Mouse (Mus musculus) spleen, postnatal 36 days (tissue): ENCODE data around the gene Adgrl2.

Source experiments
- DNase-seq, 2 experiments: peaks; one replicate each; pipeline ENCODE4 v3.0.0; 2022; ENCODE audit warnings: low spot score in 2 of 2, mixed read lengths in 1 of 2

The Adgrl2 gene

GRCm38 (mm10) chr3:148990531-148991003, at the start of gene Adgrl2:
TSS of gene Adgrl2 (minus strand) at chr3:148990555.
- DNase-seq, result peak in 1 of 2 experiments; percentile 16

- no peak for DNase-seq
Measured at GRCm38 (mm10) chr3:149038771-149039170, 48.4 kb upstream of the Adgrl2 start.

- DNase-seq, result no peak
Measured at GRCm38 (mm10) chr3:149019925-149020324, 29.6 kb upstream of the Adgrl2 start.

GRCm38 (mm10) chr3:149009311-149009710, 19.0 kb upstream of the Adgrl2 start:
- no peak for DNase-seq

GRCm38 (mm10) chr3:149008634-149009023, 18.3 kb upstream of the Adgrl2 start:
- DNase-seq, result no peak

DNA sequence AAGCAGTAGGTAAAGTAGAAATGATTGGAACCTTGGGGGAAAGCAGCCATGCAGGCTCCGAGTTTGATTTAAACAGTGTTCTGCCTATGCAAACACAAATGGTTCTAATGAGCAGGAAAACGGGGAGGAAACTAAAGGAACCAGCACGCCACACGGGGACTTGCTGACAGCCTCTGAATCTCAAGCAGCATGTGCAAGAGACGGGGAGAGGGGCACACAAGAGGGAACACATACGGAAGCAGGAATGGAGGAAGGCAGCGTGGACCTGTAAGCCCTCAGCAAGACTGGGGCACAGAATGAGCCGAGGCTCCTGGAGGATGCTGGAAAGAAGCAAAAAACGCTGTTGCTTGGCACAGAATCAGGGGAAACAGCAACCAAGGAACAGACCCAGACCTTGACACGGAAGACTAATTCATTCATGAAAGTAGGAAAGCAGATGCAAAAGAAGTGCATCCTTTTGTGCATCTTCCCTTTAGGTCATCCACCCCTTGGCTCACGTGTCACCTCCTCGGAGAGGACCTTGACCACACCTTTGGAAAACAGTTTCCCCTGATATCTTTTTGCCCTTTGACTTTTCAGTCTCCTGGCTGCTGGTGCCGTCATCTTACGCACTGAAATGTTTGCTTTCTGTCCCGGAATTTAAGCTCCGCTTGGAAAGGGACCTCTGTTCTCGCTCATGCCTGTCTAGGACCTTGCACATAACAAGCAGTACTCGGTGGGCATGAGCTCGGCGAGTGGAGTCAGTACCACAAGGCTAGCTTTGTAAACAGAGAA, 17.7 kb upstream of the Adgrl2 start:
- no peak for DNase-seq

DNA sequence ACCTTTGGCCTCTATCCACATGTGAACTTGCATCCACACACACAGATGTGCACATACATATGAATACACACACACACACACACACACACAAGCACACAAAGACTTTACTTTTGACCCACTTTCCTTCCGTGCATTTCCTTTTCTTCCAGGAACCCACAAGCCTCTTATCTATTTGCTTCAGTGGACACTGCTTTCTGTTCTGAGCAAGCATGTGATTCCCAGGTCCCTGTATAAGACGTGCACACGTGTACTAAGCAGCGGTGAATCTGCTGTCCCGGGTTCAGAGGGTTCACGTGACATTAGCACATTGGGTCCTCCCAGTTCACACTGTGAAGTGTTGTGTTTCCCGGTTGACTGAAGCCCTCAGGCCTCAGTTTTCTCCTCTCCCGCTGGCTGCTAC, 11.0 kb upstream of the Adgrl2 start:
- no peak for DNase-seq

DNA sequence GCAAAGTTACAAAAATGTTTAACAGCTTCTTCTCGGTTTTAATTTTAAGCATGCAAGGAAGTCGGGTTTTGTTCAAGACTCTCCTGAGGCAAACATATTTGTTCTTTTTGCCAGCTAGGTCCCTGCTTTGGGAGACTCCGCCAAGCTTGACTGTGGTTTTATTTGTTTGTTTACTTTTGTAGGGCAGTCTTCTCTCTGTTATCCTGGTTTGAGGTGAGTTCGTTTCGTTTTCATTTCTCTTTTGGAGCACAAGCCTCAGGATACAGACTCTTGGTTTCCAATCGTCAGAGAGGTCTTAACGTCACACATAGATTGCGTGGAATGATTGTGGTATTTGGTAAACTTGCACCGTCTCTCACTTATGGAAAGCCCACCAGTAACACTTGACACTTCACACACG, 8.3 kb upstream of the Adgrl2 start:
- DNase-seq, result no peak

- no peak for DNase-seq
Measured at GRCm38 (mm10) chr3:148991056-148991455, 701 bp upstream of the Adgrl2 start.

DNA sequence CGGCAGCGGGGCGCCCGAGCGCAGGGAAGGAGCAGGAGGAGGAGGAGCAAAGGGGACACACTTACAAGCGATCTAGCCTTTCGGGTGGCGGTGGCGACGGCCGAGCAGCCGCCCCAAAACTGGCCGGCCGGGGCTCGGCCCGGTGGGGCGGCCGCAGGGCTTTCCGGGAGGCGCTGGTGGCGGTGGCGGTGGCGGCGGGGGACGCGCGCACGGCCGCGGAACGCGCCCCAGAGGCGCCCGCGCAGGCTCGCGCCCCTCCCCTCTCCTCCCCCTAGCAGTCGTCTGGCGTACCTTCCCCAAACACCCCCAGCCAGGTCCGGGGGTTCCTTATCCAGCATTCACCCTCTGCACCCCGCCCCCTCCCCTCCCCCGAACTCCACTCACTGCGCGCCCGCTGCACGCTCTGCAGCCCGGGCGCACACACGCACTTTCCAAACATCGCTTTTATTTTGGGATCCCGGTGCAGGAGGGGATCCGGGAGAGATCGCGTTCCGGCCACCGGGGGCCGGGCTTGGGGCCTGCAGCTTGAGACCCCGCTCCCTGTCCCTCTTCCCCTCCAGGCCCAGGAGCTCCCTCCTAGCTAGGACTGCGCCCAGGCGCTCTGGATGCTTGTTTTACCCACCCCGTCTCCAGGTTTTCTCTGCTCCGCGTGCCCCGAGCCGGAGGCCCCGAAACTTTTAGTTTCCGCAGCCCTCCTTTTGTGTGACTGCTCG, 381 bp downstream of the Adgrl2 start:
- peak in 1 of 2 experiments; percentile 12 for DNase-seq

DNA sequence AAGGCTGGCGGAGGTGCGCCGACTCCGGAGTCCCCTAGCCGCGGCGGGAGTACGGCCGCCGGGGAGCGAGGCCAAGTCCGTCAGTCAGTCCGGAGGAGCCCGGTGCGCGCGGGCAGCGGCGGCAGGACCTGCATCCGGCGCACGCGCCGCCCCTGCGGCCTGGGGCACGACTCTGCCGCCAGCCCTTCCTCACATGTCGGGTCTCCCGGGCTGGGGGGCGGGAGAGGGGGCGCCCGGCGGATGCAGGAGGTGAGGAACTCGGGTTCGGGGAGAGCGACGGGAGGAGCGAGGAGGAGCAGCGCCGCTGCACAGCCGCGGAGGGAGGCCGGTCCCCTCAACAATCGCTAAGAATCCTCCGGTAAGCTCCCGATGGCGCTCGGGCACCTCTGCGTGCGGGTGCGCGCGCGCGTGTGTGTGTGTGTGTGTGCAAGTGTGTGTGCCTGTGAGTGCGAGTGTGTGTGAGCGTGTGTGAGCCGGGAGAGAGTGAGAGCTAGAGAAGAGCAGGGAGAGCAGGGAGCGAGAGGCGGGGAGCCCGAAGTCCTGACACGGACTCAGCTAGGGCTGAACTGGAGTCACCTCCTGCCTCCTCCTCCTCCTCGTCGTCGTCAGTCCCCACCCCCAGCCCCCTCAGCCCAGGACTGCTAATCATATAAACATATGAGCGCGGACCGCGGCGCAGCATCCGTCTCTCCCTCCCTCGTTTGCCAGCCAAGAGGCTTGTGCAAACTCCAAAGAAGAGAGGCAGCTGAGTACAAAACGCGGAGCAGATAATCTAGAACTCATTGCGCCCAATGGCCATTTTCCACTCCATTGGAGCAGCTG, 1.1 kb downstream of the Adgrl2 start:
- DNase-seq, result peak; percentile 25 to 46

GRCm38 (mm10) chr3:148988293-148988995, 1.9 kb downstream of the Adgrl2 start:
- DNase-seq, result no peak

GRCm38 (mm10) chr3:148987591-148988292, 2.6 kb downstream of the Adgrl2 start:
- DNase-seq, result peak; percentile 29 to 48

DNA sequence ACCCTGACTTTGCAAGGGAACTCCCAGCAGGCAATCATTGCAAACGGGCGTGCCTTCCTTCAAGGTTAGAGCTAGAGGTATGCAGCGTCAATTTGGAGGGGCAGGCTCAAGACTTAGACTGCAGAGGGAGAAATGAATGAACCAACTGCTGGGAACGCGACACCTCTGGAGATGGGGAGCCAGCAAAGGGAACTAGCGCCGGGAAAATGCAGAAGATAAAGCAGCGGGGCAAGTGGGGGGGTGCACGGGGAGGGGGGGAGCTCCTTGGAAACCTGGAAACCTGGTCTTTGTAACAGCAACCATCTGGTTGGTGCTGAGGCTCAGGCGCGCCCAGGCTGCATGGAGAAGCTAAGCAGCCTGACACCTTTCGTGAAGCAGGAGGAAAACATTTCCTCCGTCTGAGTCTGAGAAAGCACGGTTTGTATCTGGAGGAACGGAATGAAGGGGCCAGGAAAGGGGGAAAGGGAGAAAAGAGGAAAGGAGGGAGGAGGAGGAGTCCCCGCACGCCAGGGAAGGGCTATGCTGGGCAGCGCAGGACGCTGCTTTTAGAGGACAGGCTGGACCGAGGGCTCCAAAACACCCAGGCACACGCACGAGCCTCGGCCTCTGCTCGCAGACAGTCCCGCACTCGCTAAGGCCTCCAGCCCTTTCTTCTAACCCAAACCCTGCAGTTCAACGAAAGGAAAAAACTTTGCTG, 3.3 kb downstream of the Adgrl2 start:
- no peak for DNase-seq

DNA sequence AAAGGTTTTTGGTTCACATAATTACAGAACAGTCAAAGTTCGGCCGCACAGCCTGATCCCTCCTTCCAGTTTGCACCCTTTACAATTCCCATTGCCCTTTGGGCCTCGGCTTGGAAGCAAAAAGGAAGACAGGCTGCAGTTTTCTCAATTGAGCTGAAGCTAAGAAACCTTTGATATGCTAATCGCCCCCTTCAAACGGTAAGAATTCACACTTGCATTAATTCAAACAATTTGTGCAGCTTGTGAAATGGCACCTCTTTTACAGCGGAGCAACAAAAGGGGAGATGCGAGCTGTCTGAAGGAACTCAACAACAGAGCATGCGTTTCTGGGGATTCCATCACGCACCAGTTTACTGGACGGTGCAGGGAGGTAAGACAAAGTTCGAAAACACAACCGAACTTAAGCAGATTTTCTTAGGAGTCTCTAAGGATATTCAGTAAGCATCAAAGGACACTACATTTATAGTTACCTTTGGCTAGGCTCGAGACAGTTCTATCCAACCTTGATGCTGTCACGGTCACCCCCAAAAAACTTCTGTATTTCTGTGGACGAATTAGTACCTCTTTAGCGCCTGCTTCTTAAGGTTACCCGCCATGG, 4.0 kb downstream of the Adgrl2 start:
- no peak for DNase-seq

DNA sequence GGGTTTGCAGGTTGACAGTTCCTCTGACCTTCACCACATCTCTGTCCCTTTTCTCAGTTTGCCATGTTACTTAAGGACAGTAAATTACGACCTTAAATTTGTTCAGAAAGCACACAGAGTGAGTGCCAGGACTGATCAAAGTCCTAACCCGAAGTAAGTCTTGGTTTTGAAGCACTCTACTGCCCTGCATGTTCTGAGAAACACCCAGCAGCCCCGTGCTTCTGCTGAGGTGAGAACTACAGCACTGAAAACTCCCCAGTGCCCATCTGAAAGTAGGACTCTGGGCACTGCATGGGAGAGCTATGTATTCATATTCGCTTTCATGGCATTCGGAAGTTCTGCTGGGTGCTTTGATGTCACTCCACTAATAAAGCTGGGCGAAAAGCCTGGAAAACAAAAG, 6.0 kb downstream of the Adgrl2 start:
- DNase-seq, result no peak

- DNase-seq, result no peak
Measured at GRCm38 (mm10) chr3:148982370-148982769, 8.0 kb downstream of the Adgrl2 start.

DNA sequence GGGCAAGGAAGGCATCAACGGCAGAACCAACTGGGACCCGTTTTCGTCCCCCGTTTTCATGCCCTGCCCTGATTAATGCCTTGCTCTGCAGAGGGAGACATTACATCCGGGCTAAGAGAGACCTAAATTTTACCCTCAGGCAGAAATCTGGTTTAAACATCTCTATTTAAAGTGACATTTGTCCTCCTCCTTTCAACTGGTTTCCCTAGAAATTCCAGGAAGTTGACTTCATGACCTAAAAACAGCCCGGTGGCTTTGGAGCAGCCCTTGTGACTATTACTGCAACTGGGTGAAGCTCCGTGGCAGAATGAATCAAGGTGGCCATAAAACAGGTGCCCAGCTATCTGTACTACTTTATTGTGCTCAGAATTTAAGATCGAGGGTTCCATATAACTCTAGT, 8.6 kb downstream of the Adgrl2 start:
- no peak for DNase-seq

DNA sequence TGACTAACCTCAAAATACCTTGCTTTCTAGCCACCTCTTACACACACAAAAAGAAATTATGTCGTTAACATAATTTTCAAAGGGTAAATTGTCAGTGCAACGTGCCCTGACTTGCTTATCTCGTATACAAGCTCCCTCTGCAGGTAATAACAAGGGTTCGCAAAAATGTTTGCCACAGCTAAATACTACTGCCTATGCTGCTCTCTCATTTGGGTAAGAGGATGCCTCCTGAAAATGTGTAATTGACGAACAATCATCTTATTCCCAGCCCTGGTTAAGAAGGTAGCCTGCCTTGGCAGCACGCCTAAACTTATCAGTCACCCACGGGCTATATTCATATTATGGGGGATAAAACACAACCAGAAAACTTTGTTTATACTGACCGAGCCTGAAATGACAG, 11.8 kb downstream of the Adgrl2 start:
- no peak for DNase-seq

DNA sequence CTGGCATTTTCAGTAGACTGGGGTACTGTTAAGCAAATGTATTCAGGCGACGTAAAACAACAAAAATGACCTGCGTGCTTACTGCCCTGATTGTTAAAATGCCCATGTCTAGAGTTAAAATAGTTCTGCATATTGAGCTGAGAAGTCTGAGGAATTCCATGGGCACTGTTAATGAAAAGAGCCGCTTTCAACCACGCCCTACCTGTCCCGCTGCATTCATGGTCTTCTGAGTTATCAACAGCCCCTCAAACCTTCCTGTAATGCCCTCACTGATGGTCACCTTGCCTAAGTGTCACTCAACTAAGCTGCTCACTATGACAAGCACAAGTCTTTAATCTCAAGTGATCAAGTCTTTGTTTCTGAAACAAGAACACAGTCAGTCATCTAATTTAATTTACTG, 12.5 kb downstream of the Adgrl2 start:
- DNase-seq, result no peak
